Mouse (Mus musculus) liver, adult 2 months (tissue): ENCODE measurements around the gene Gast.

Source experiments
- CTCF ChIP-seq: fragments of 200-500 bp; IDR thresholded peaks from 2 replicates; pipeline ENCODE4 v1.5.1; 2011; ENCODE audit warnings: low read depth, low read length, control low read depth
- POLR2A ChIP-seq: fragments of 200-500 bp; IDR thresholded peaks from 2 replicates; pipeline ENCODE4 v1.6.1; 2011; ENCODE audit warnings: low read length, control low read depth; ENCODE audit not compliant: insufficient read depth; ENCODE audit errors: extremely low read depth

DNA sequence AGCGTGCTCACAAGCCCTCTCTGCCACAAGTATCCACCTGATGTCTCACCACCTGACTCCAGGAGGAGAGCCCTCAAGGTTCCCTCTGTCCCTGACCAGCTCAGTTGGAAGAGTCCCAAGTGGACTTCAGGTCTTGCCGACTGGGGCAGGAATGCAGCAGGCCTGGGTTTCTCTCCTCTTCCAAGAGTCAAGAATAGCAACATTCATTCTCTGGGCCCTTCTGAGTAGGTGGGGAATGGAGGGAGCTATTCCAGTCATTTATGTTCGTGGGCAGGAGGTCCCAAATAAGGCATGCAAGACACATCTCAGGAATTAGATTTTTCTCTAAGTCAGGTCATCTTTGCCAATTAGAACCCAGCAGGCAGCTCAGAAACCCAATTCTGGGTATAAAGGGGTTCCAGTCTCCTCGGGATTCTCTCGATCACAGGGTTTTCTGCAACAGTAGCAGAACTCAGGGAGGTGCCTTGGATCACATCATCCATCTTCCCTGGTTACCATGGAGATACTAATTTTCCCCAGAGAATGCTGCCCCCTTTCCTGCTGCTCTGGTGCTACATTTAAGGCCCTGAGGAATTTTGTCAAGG, 22.0 kb upstream of the Gast start:
- TF ChIP-seq CTCF (no peak), POLR2A (no peak)
